Mouse (Mus musculus) kidney, postnatal 0 days (tissue): ENCODE data around the gene Gon7. TPM values are rescaled to one million over a fixed set of nuclear protein-coding genes. Genes with fewer than 3 reads are reported as not detected.

Source experiments
- ATAC-seq: fragments of 200-750 bp; cut with Nextera tagmentation; replicated peaks from 2 replicates; pipeline ENCODE4 v1.8.0; 2017; ENCODE audit warnings: low read depth, moderate number of reproducible peaks, moderate TSS enrichment, moderate library complexity; ENCODE audit not compliant: low FRiP score
- DNase-seq: peaks from one replicate; pipeline ENCODE4 v3.0.0-alpha.2; 2016; ENCODE audit warnings: low spot score
- H3K27ac ChIP-seq: fragments of 300-500 bp; sonication (generic); 2 replicates; pipeline ENCODE4 v1.5.1; 2014; ENCODE audit warnings: mild to moderate bottlenecking
- H3K27me3 ChIP-seq: fragments of 300-500 bp; sonication (generic); 2 replicates; pipeline ENCODE4 v1.6.1; 2014; ENCODE audit warnings: low read length, mixed read lengths; ENCODE audit not compliant: insufficient read depth
- H3K36me3 ChIP-seq: fragments of 300-500 bp; sonication (generic); 2 replicates; pipeline ENCODE4 v1.6.1; 2014; ENCODE audit warnings: low read length, mixed read lengths; ENCODE audit not compliant: insufficient read depth
- H3K4me1 ChIP-seq: fragments of 300-500 bp; sonication (generic); replicated peaks from 2 replicates; pipeline ENCODE4 v1.6.1; 2014; ENCODE audit warnings: antibody characterized with exemption, low read length, mixed read lengths; ENCODE audit not compliant: insufficient read depth
- H3K4me2 ChIP-seq: fragments of 300-500 bp; sonication (generic); 2 replicates; pipeline ENCODE4 v1.6.1; 2014; ENCODE audit warnings: mild to moderate bottlenecking, low read length, moderate library complexity, mixed read lengths
- H3K4me3 ChIP-seq: fragments of 300-500 bp; sonication (generic); replicated peaks from 2 replicates; pipeline ENCODE4 v1.5.1; 2014; ENCODE audit warnings: low read depth, low read length
- H3K9ac ChIP-seq: fragments of 300-500 bp; sonication (generic); 2 replicates; pipeline ENCODE4 v1.6.1; 2014; ENCODE audit warnings: low read depth, low read length
- H3K9me3 ChIP-seq: fragments of 300-500 bp; sonication (generic); replicated peaks from 2 replicates; pipeline ENCODE4 v1.6.1; 2016; ENCODE audit warnings: low read length, inconsistent platforms, mixed read lengths
- CTCF ChIP-seq: IDR thresholded peaks from 2 replicates; pipeline ENCODE4 v1.5.1; 2016; ENCODE audit warnings: antibody characterized with exemption, low read depth, mild to moderate bottlenecking, moderate library complexity
- WGBS: fragments of 180-500 bp; shearing (Covaris S2); extraction: QIAGEN DNeasy Blood & Tissue Kit; methylation state at CpG from one replicate; pipeline ENCODE4 v1.1.7; 2014; 5-methylcytosine and 5-hydroxymethylcytosine counted together
- polyA plus RNA-seq: library from polyadenylated mRNA; unstranded; fragments of >200 nt; fragmentation: Nextera tagmentation; extraction: Ambion mirVana; gene quantifications from 2 replicates; pipeline ENCODE4 v1.2.1, GENCODE M21; 2015

Gene Gon7
- polyA plus RNA-seq, 1 experiment from 2014 or later = 22.2 TPM

- Histone ChIP-seq H3K27ac (peak within 1 kb of the TSS; percentile 93), H3K36me3 (no peaks in the 10 kb centered on the region), H3K9me3 (no peaks in the 10 kb centered on the region), H3K27me3 (no peaks in the 10 kb centered on the region), H3K4me1 (peaks cover 6% of the 10 kb centered on the region; the same call in 1 of the 2 replicates), H3K4me2 (peak within 1 kb of the TSS; percentile 69), H3K4me3 (peak within 1 kb of the TSS; percentile 69), H3K9ac (peak within 1 kb of the TSS; percentile 87)
- ATAC-seq = peak; percentile 97
- peak; percentile 94 for DNase-seq
- no peak for TF ChIP-seq CTCF
- WGBS = under 1% methylated on average over 63 of the region's 63 CpGs
Measured at GRCm38 (mm10) chr12:102743589-102744574, 13.7 kb downstream of the Gon7 start, which contains the start of the genes Moap1 and Tmem251. Moap1 (minus strand) TSS chr12:102743661. Tmem251 (plus strand) TSS chr12:102743762.

- no peaks in the 10 kb centered on the region for H3K9me3 ChIP-seq
- H3K4me3 ChIP-seq = peak overlapping the region; percentile 69
- TF ChIP-seq CTCF = no peak
- H3K4me1 ChIP-seq = peaks cover 6% of the 10 kb centered on the region; the same call in 1 of the 2 replicates
- DNase-seq = no peak
- peak overlapping the region; percentile 93 for H3K27ac ChIP-seq
- H3K27me3 ChIP-seq = no peaks in the 10 kb centered on the region
- no peaks in the 10 kb centered on the region for H3K36me3 ChIP-seq
- H3K4me2 ChIP-seq = peak overlapping the region; percentile 69
- no peak; the same call in none of the 2 replicates for ATAC-seq
- H3K9ac ChIP-seq = peak overlapping the region; percentile 87
- under 1% methylated on average over 33 of the region's 33 CpGs for WGBS
Measured at GRCm38 (mm10) chr12:102743036-102743588, 14.5 kb downstream of the Gon7 start.

GRCm38 (mm10) chr12:102742056-102742455 is 15.5 kb downstream of the Gon7 start:
- H3K4me3 ChIP-seq = no peak overlapping the region
- no peak for TF ChIP-seq CTCF
- no peak for DNase-seq
- no peaks in the 10 kb centered on the region for H3K9me3 ChIP-seq
- H3K4me1 ChIP-seq = peaks cover 6% of the 10 kb centered on the region; the same call in 1 of the 2 replicates
- H3K36me3 ChIP-seq = no peaks in the 10 kb centered on the region
- no peaks in the 10 kb centered on the region for H3K27me3 ChIP-seq
- WGBS = 78% methylated on average over 7 of the region's 7 CpGs
- no peak for ATAC-seq
- H3K9ac ChIP-seq = no peak overlapping the region
- no peak overlapping the region for H3K27ac ChIP-seq
- H3K4me2 ChIP-seq = no peak overlapping the region

- H3K27me3 ChIP-seq = no peaks in the 10 kb centered on the region
- no peaks in the 10 kb centered on the region for H3K9me3 ChIP-seq
- DNase-seq = peak; percentile 51
- no peak for ATAC-seq
- H3K9ac ChIP-seq = no peak overlapping the region
- H3K27ac ChIP-seq = no peak overlapping the region
- WGBS = 71% methylated on average over 3 of the region's 3 CpGs
- H3K4me1 ChIP-seq = peaks cover 6% of the 10 kb centered on the region; the same call in 1 of the 2 replicates
- no peak overlapping the region for H3K4me2 ChIP-seq
- H3K36me3 ChIP-seq = no peaks in the 10 kb centered on the region
- TF ChIP-seq CTCF = peak; percentile 66
- no peak overlapping the region for H3K4me3 ChIP-seq
Measured at GRCm38 (mm10) chr12:102740285-102740684, 17.3 kb downstream of the Gon7 start.

- WGBS = 76% methylated on average over 5 of the region's 5 CpGs
- no peak for DNase-seq
- no peak for TF ChIP-seq CTCF
Measured at GRCm38 (mm10) chr12:102739096-102739495, 18.5 kb downstream of the Gon7 start.

GRCm38 (mm10) chr12:102733381-102733780 is 24.2 kb downstream of the Gon7 start:
- WGBS = 7% methylated on average over 4 of the region's 5 CpGs
- H3K4me1 ChIP-seq = 0 out of 2 replicates have a peak, but pooled peaks cover 6% of the 10 kb centered on the region
- no peak overlapping the region for H3K9ac ChIP-seq
- TF ChIP-seq CTCF = peak; percentile 75
- no peaks in the 10 kb centered on the region for H3K27me3 ChIP-seq
- ATAC-seq (no peak), DNase-seq (peak; percentile 77)
- no peaks in the 10 kb centered on the region for H3K9me3 ChIP-seq
- no peak overlapping the region for H3K4me2 ChIP-seq
- no peak overlapping the region for H3K27ac ChIP-seq
- H3K4me3 ChIP-seq = no peak overlapping the region
- H3K36me3 ChIP-seq = no peaks in the 10 kb centered on the region

More at GRCm38 (mm10) chr12:102739096-102739495, 18.5 kb downstream of the Gon7 start:
- no peak overlapping the region for H3K4me2 ChIP-seq
- H3K4me3 ChIP-seq = no peak overlapping the region
- H3K4me1 ChIP-seq = peaks cover 6% of the 10 kb centered on the region; the same call in 1 of the 2 replicates
- H3K36me3 ChIP-seq = no peaks in the 10 kb centered on the region
- no peak overlapping the region for H3K9ac ChIP-seq
- H3K27ac ChIP-seq = no peak overlapping the region
- H3K27me3 ChIP-seq = no peaks in the 10 kb centered on the region
- H3K9me3 ChIP-seq = no peaks in the 10 kb centered on the region
- no peak for ATAC-seq
